Mouse (Mus musculus) olfactory bulb, adult 2 months (tissue): Measurements from ENCODE around the gene Hrct1.

Experiments
- CTCF ChIP-seq: fragments of 200-500 bp; IDR thresholded peaks from 2 replicates; pipeline ENCODE4 v1.5.1; 2012; ENCODE audit warnings: low read depth, mild to moderate bottlenecking, low read length, moderate library complexity; ENCODE audit not compliant: insufficient read depth
- POLR2A ChIP-seq: fragments of 200-500 bp; IDR thresholded peaks from 2 replicates; pipeline ENCODE4 v1.6.1; 2012; ENCODE audit warnings: mild to moderate bottlenecking, low read depth, low read length, moderate library complexity; ENCODE audit not compliant: insufficient read depth

DNA sequence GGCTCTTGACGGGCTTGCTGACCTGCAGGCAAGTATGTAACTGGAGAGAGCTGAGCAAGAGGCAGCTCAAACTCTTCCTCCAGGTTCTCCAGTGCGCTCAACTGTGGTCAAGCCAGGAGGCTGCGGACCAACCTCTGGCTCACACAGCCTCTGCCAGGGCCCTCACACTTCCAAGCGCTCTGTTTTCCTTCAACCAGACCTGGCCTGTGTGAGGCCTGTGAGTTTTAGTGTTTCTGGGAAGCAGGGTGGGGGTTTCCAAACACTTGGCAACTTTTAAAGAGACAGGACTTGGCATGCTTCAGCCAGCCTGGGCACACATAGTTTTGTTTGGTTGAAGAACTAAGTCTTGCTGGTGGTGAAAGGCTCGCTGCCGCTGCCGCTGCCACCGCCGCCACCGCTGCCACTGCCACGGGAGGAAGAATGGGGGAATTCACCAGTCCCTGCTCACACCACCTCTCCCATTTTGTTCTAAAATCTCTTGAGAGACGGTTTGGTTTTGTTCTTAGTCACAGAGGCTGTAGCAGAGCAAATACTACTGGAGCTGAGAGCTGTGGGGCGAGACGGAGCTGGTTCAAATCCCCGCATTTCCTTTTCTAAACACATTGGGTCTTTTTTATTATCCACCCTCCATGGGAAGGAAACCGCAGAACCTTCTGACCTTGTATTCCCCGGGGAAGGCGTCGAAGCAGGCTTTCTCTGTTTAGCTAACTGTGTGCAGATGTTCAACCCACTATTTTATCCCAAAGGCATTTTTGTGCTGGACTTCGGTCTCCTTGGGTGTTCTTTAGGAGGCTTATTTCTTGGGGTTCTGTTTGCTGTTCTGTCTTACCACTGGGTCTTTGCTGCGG, 32.8 kb downstream of the Hrct1 start:
- TF ChIP-seq CTCF, result no peak
- no peak for TF ChIP-seq POLR2A
